8 mouse cellular contexts compared by ENCODE assay signal in genomic region chr9:66705766-66706165, GRCm38 (mm10). TPM values are rescaled to one million over a fixed set of nuclear protein-coding genes. Genes with fewer than 3 reads are reported as not detected.
A peak's percentile ranks its signal among the peaks of the same experiment; 100 is the strongest.
DNase-seq lines count a peak whose midpoint lies in the region; ATAC-seq and TF ChIP-seq lines count a peak whose summit lies in the region.

No protein-coding gene starts in this region.

- no peaks in the 10 kb centered on the region for H3K36me3 ChIP-seq in liver, adult 2 months (ENCODE audit: control insufficient read depth, insufficient read depth, low read length)

- H3K4me3 ChIP-seq in bone marrow, adult 2 months (replicated peaks; ENCODE audit: control insufficient read depth, low read depth, low read length): no peak overlapping the region
- no peak overlapping the region for H3K4me3 ChIP-seq in liver, adult 2 months (ENCODE audit: insufficient read depth, low read depth, low read length)

- peak; percentile 83 for ATAC-seq in erythroblast, adult 5-6 weeks (replicated peaks; ENCODE audit: low FRiP score, poor library complexity, severe bottlenecking)

- H3K27ac ChIP-seq in bone marrow, adult 2 months (ENCODE audit: control insufficient read depth, insufficient read depth, low read depth, low read length, poor library complexity): no peak overlapping the region
- no peak overlapping the region for H3K27ac ChIP-seq in liver, adult 2 months (replicated peaks; ENCODE audit: insufficient read depth, low read depth, low read length)

- H3K27me3 ChIP-seq in liver, adult 2 months (ENCODE audit: control insufficient read depth, insufficient read depth, low read length): no peaks in the 10 kb centered on the region

- peak; percentile 50 for TF ChIP-seq CTCF in bone marrow, adult 2 months (IDR thresholded peaks at IDR 0.05; ENCODE audit: control insufficient read depth, insufficient read depth, low read length)
- TF ChIP-seq CTCF in liver, adult 2 months (IDR thresholded peaks at IDR 0.05; ENCODE audit: low read depth, low read length): peak; percentile 53

- 11% methylated on average over 2 of the region's 2 CpGs for WGBS in bone marrow, adult 2 months
- 39% methylated on average over 2 of the region's 2 CpGs for WGBS in liver, adult 2 months

- no peaks in the 10 kb centered on the region; the same call in 1 of the 2 replicates for H3K4me1 ChIP-seq in bone marrow, adult 2 months (ENCODE audit: control insufficient read depth, insufficient read depth, low read length)
- peaks cover 1% of the 10 kb centered on the region for H3K4me1 ChIP-seq in liver, adult 2 months (ENCODE audit: control insufficient read depth, insufficient read depth, low read length)

- no peak overlapping the region for H3K9ac ChIP-seq in liver, adult 2 months (ENCODE audit: low read depth, low read length)

- no peaks in the 10 kb centered on the region for H3K79me2 ChIP-seq in liver, adult 2 months (ENCODE audit: control insufficient read depth, insufficient read depth, low read length)

- peak; percentile 54 to 74 for DNase-seq in urinary bladder, adult 18-20 months (ENCODE audit: low spot score in 2 of 2)
- DNase-seq in urinary bladder, adult 2 months (ENCODE audit: low spot score): no peak
- peak; percentile 79 to 91 for DNase-seq in kidney, adult 8-10 months
- peak; percentile 67 for DNase-seq in liver, adult 2 months (ENCODE audit: extremely low read depth, low read depth, low spot score)
- DNase-seq in retina, postnatal 1 day: peak; percentile 85
- DNase-seq in urinary bladder, postnatal 14 days (ENCODE audit: low spot score): peak; percentile 80

- no peak for TF ChIP-seq POLR2A in bone marrow, adult 2 months (IDR thresholded peaks at IDR 0.05; ENCODE audit: borderline replicate concordance, control insufficient read depth, low read depth, low read length)
- no peak for TF ChIP-seq POLR2A in liver, adult 2 months (IDR thresholded peaks at IDR 0.05; ENCODE audit: extremely low read depth, insufficient read depth, low read length)

RNA-seq across cellular contexts. Expression of gene Car12, which starts 7.7 kb away (rescaled TPM):
- 1.0 TPM in 2 replicates for polyA plus RNA-seq in urinary bladder, adult 2 months (2012; rRNA removed)
- polyA plus RNA-seq in bone marrow, adult 2 months (2011; ENCODE audit: insufficient read depth, insufficient read length, low replicate concordance, missing spikeins): 0.95 and 1.1 TPM in 2 replicates
- 1.5 and 4.6 TPM in 2 replicates for total RNA-seq in erythroblast, adult 5-6 weeks (2015; ENCODE audit: low replicate concordance)
- not detected in 2 replicates for total RNA-seq in erythroblast, adult 5-6 weeks (2017; ENCODE audit: low replicate concordance)
- 0.34 TPM in 1 of 2 replicates, not detected in the other for total RNA-seq in liver, adult 2 months (2014; rRNA removed)
- polyA plus RNA-seq in liver, adult 2 months (2012; rRNA removed): 0.24 TPM in 1 of 2 replicates, not detected in the other
